Mouse (Mus musculus): ENCODE measurements around the gene Nppa. TPM values are rescaled to one million over a fixed set of nuclear protein-coding genes. Genes with fewer than 3 reads are reported as not detected.

Nppa gene
- polyA plus RNA-seq, 1 experiment from 2014 or later: 2.4 TPM

- Histone ChIP-seq H3K4me2 (replicated peaks) (no peak overlapping the region), H3K36me3 (replicated peaks; ENCODE audit: control insufficient read depth, insufficient read depth) (peaks cover 68% of the 10 kb centered on the region)
- 94% methylated on average over 7 of the region's 7 CpGs for WGBS
These were observed 3.8 kb downstream of the Nppa start for GRCm38 (mm10) chr4:148004361-148004760.

GRCm38 (mm10) chr4:148008412-148008811, 7.9 kb downstream of the Nppa start:
- DNase-seq (ENCODE audit: low spot score) (no peak), ATAC-seq (ENCODE audit: low FRiP score) (no peak)
- Histone ChIP-seq H3K4me1 (replicated peaks; ENCODE audit: control insufficient read depth, insufficient read depth, low read length) (no peaks in the 10 kb centered on the region), H3K36me3 (replicated peaks; ENCODE audit: control insufficient read depth, insufficient read depth) (peaks cover 100% of the 10 kb centered on the region), H3K9ac (no peak overlapping the region), H3K27ac (no peak overlapping the region), H3K4me2 (replicated peaks) (no peak overlapping the region), H3K4me3 (replicated peaks; ENCODE audit: low read length) (no peak overlapping the region), H3K9me3 (ENCODE audit: control insufficient read depth, low read length) (no peaks in the 10 kb centered on the region), H3K27me3 (ENCODE audit: control insufficient read depth, insufficient read depth, low read length) (no peaks in the 10 kb centered on the region)
- 79% methylated on average over 4 of the region's 4 CpGs for WGBS

More at GRCm38 (mm10) chr4:148004361-148004760, 3.8 kb downstream of the Nppa start:
- DNase-seq (ENCODE audit: low spot score) (no peak), ATAC-seq (ENCODE audit: low FRiP score) (no peak)
- no peaks in the 10 kb centered on the region for H3K27me3 ChIP-seq (ENCODE audit: control insufficient read depth, insufficient read depth, low read length)
- no peak overlapping the region for H3K4me3 ChIP-seq (replicated peaks; ENCODE audit: low read length)
- peaks cover 4% of the 10 kb centered on the region for H3K4me1 ChIP-seq (replicated peaks; ENCODE audit: control insufficient read depth, insufficient read depth, low read length)
- no peak overlapping the region for H3K9ac ChIP-seq
- H3K27ac ChIP-seq: no peak overlapping the region
- no peaks in the 10 kb centered on the region for H3K9me3 ChIP-seq (ENCODE audit: control insufficient read depth, low read length)

GRCm38 (mm10) chr4:148009641-148010040, 9.1 kb downstream of the Nppa start:
- no peaks in the 10 kb centered on the region for H3K4me1 ChIP-seq (replicated peaks; ENCODE audit: control insufficient read depth, insufficient read depth, low read length)
- H3K36me3 ChIP-seq (replicated peaks; ENCODE audit: control insufficient read depth, insufficient read depth): peaks cover 100% of the 10 kb centered on the region
- ATAC-seq (ENCODE audit: low FRiP score) (no peak), DNase-seq (ENCODE audit: low spot score) (no peak)
- no peaks in the 10 kb centered on the region for H3K27me3 ChIP-seq (ENCODE audit: control insufficient read depth, insufficient read depth, low read length)
- H3K27ac ChIP-seq: no peak overlapping the region
- H3K4me3 ChIP-seq (replicated peaks; ENCODE audit: low read length): no peak overlapping the region
- 100% methylated on average over 2 of the region's 2 CpGs for WGBS
- no peak overlapping the region for H3K4me2 ChIP-seq (replicated peaks)
- H3K9ac ChIP-seq: no peak overlapping the region
- no peaks in the 10 kb centered on the region for H3K9me3 ChIP-seq (ENCODE audit: control insufficient read depth, low read length)

GRCm38 (mm10) chr4:148011332-148011731, 10.8 kb downstream of the Nppa start:
- Histone ChIP-seq H3K4me1 (replicated peaks; ENCODE audit: control insufficient read depth, insufficient read depth, low read length) (no peaks in the 10 kb centered on the region), H3K27ac (no peak overlapping the region), H3K36me3 (replicated peaks; ENCODE audit: control insufficient read depth, insufficient read depth) (peaks cover 100% of the 10 kb centered on the region), H3K9ac (no peak overlapping the region), H3K27me3 (ENCODE audit: control insufficient read depth, insufficient read depth, low read length) (no peaks in the 10 kb centered on the region), H3K9me3 (ENCODE audit: control insufficient read depth, low read length) (no peaks in the 10 kb centered on the region), H3K4me3 (replicated peaks; ENCODE audit: low read length) (no peak overlapping the region), H3K4me2 (replicated peaks) (no peak overlapping the region)
- no peak for ATAC-seq (ENCODE audit: low FRiP score)
- whole genome bisulfite sequencing: 71% methylated on average over 3 of the region's 3 CpGs
- DNase-seq (ENCODE audit: low spot score): no peak

GRCm38 (mm10) chr4:148012216-148012615, 11.7 kb downstream of the Nppa start:
- no peaks in the 10 kb centered on the region for H3K27me3 ChIP-seq (ENCODE audit: control insufficient read depth, insufficient read depth, low read length)
- H3K4me3 ChIP-seq (replicated peaks; ENCODE audit: low read length): no peak overlapping the region
- H3K4me1 ChIP-seq (replicated peaks; ENCODE audit: control insufficient read depth, insufficient read depth, low read length): no peaks in the 10 kb centered on the region
- H3K9me3 ChIP-seq (ENCODE audit: control insufficient read depth, low read length): no peaks in the 10 kb centered on the region
- ATAC-seq (ENCODE audit: low FRiP score) (no peak), DNase-seq (ENCODE audit: low spot score) (no peak)
- H3K36me3 ChIP-seq (replicated peaks; ENCODE audit: control insufficient read depth, insufficient read depth): peaks cover 100% of the 10 kb centered on the region
- H3K4me2 ChIP-seq (replicated peaks): no peak overlapping the region
- over 99% methylated on average over 4 of the region's 4 CpGs for WGBS
- no peak overlapping the region for H3K9ac ChIP-seq
- no peak overlapping the region for H3K27ac ChIP-seq

GRCm38 (mm10) chr4:148015418-148015817, 14.9 kb downstream of the Nppa start:
- DNase-seq (ENCODE audit: low spot score): no peak

GRCm38 (mm10) chr4:148016981-148017380, 16.5 kb downstream of the Nppa start:
- Histone ChIP-seq H3K9ac (no peak overlapping the region), H3K4me1 (replicated peaks; ENCODE audit: control insufficient read depth, insufficient read depth, low read length) (no peaks in the 10 kb centered on the region), H3K9me3 (ENCODE audit: control insufficient read depth, low read length) (no peaks in the 10 kb centered on the region), H3K27ac (no peak overlapping the region), H3K36me3 (replicated peaks; ENCODE audit: control insufficient read depth, insufficient read depth) (peaks cover 99% of the 10 kb centered on the region), H3K4me2 (replicated peaks) (no peak overlapping the region), H3K27me3 (ENCODE audit: control insufficient read depth, insufficient read depth, low read length) (no peaks in the 10 kb centered on the region), H3K4me3 (replicated peaks; ENCODE audit: low read length) (no peak overlapping the region)
- 90% methylated on average over 3 of the region's 3 CpGs for WGBS
- no peak for DNase-seq (ENCODE audit: low spot score)
- ATAC-seq (ENCODE audit: low FRiP score): no peak

More at GRCm38 (mm10) chr4:148015418-148015817, 14.9 kb downstream of the Nppa start:
- no peak for ATAC-seq (ENCODE audit: low FRiP score)
- WGBS: 83% methylated on average over 10 of the region's 10 CpGs
- H3K9me3 ChIP-seq (ENCODE audit: control insufficient read depth, low read length): no peaks in the 10 kb centered on the region
- no peak overlapping the region for H3K4me3 ChIP-seq (replicated peaks; ENCODE audit: low read length)
- no peak overlapping the region for H3K4me2 ChIP-seq (replicated peaks)
- H3K4me1 ChIP-seq (replicated peaks; ENCODE audit: control insufficient read depth, insufficient read depth, low read length): no peaks in the 10 kb centered on the region
- peaks cover 100% of the 10 kb centered on the region for H3K36me3 ChIP-seq (replicated peaks; ENCODE audit: control insufficient read depth, insufficient read depth)
- no peak overlapping the region for H3K9ac ChIP-seq
- no peak overlapping the region for H3K27ac ChIP-seq
- no peaks in the 10 kb centered on the region for H3K27me3 ChIP-seq (ENCODE audit: control insufficient read depth, insufficient read depth, low read length)

- Histone ChIP-seq H3K4me3 (replicated peaks; ENCODE audit: low read length) (no peak overlapping the region), H3K27me3 (ENCODE audit: control insufficient read depth, insufficient read depth, low read length) (no peaks in the 10 kb centered on the region), H3K9ac (no peak overlapping the region), H3K9me3 (ENCODE audit: control insufficient read depth, low read length) (no peaks in the 10 kb centered on the region), H3K36me3 (replicated peaks; ENCODE audit: control insufficient read depth, insufficient read depth) (peaks cover 99% of the 10 kb centered on the region), H3K27ac (peak overlapping the region; percentile 44), H3K4me1 (replicated peaks; ENCODE audit: control insufficient read depth, insufficient read depth, low read length) (no peaks in the 10 kb centered on the region), H3K4me2 (replicated peaks) (no peak overlapping the region)
- no peak for DNase-seq (ENCODE audit: low spot score)
- 50% methylated on average over 2 of the region's 2 CpGs for WGBS
- peak; percentile 74; the same call in 1 of the 2 replicates for ATAC-seq (ENCODE audit: low FRiP score)
These were observed 17.9 kb downstream of the Nppa start for GRCm38 (mm10) chr4:148018410-148018809.

- WGBS: 94% methylated on average over 3 of the region's 3 CpGs
- Histone ChIP-seq H3K4me1 (replicated peaks; ENCODE audit: control insufficient read depth, insufficient read depth, low read length) (no peaks in the 10 kb centered on the region), H3K27ac (no peak overlapping the region)
These were observed 23.5 kb downstream of the Nppa start for GRCm38 (mm10) chr4:148024003-148024402.

GRCm38 (mm10) chr4:148029297-148029696, 28.8 kb downstream of the Nppa start:
- no peak overlapping the region for H3K4me2 ChIP-seq (replicated peaks)
- DNase-seq (ENCODE audit: low spot score) (no peak), ATAC-seq (ENCODE audit: low FRiP score) (no peak)
- H3K4me3 ChIP-seq (replicated peaks; ENCODE audit: low read length): no peak overlapping the region
- H3K9me3 ChIP-seq (ENCODE audit: control insufficient read depth, low read length): no peaks in the 10 kb centered on the region
- H3K27me3 ChIP-seq (ENCODE audit: control insufficient read depth, insufficient read depth, low read length): no peaks in the 10 kb centered on the region
- H3K4me1 ChIP-seq (replicated peaks; ENCODE audit: control insufficient read depth, insufficient read depth, low read length): no peaks in the 10 kb centered on the region
- no peak overlapping the region for H3K9ac ChIP-seq
- peaks cover 90% of the 10 kb centered on the region for H3K36me3 ChIP-seq (replicated peaks; ENCODE audit: control insufficient read depth, insufficient read depth)
- H3K27ac ChIP-seq: no peak overlapping the region
- WGBS: 91% methylated on average over 7 of the region's 7 CpGs

More at GRCm38 (mm10) chr4:148024003-148024402, 23.5 kb downstream of the Nppa start:
- Histone ChIP-seq H3K4me3 (replicated peaks; ENCODE audit: low read length) (no peak overlapping the region), H3K4me2 (replicated peaks) (no peak overlapping the region), H3K27me3 (ENCODE audit: control insufficient read depth, insufficient read depth, low read length) (no peaks in the 10 kb centered on the region), H3K9ac (no peak overlapping the region), H3K36me3 (replicated peaks; ENCODE audit: control insufficient read depth, insufficient read depth) (peaks cover 99% of the 10 kb centered on the region), H3K9me3 (ENCODE audit: control insufficient read depth, low read length) (no peaks in the 10 kb centered on the region)
- no peak for ATAC-seq (ENCODE audit: low FRiP score)
- DNase-seq (ENCODE audit: low spot score): no peak

All from hindbrain, embryonic 14.5 days (tissue).